Mouse (Mus musculus) adrenal gland, postnatal 25 days (tissue): Measurements from ENCODE around the gene Hs3st4. TPM values are rescaled to one million over a fixed set of nuclear protein-coding genes. Genes with fewer than 3 reads are reported as not detected.

ENCODE experiments used
- DNase-seq: peaks from one replicate; pipeline ENCODE4 v3.0.0; 2021; ENCODE audit warnings: mixed read lengths
- total RNA-seq: library from RNA; stranded (reverse); gene quantifications from 2 replicates; pipeline ENCODE4 v1.2.3, GENCODE M21; 2021

Gene Hs3st4
- total RNA-seq, 1 experiment from 2014 or later = not detected

GRCm38 (mm10) chr7:124347218-124348017 is 364.7 kb downstream of the Hs3st4 start:
- no peak for DNase-seq

- no peak for DNase-seq
Measured at GRCm38 (mm10) chr7:124354035-124354434, 371.4 kb downstream of the Hs3st4 start.

DNA sequence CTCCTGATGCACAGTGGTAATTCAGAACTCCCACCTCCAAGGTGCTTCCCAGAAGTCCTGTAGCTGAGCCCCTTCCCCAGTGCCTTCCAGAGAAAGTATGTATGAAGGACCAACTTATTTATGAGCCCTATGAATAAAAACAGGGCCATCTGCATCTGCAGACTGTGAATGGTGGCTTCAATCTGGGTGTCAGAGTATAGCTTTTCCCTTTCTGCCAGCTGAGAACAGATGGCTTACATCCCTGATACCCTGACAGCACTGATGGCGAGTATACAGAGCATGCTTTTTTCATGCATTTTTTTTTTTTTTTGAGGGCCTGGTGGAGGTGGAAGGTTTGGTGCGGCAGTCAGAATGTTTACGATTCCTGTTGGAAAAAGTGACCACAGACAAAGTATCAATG is 375.4 kb downstream of the Hs3st4 start:
- DNase-seq = no peak

- DNase-seq = no peak
Measured at GRCm38 (mm10) chr7:124359836-124360235, 377.2 kb downstream of the Hs3st4 start.

DNA sequence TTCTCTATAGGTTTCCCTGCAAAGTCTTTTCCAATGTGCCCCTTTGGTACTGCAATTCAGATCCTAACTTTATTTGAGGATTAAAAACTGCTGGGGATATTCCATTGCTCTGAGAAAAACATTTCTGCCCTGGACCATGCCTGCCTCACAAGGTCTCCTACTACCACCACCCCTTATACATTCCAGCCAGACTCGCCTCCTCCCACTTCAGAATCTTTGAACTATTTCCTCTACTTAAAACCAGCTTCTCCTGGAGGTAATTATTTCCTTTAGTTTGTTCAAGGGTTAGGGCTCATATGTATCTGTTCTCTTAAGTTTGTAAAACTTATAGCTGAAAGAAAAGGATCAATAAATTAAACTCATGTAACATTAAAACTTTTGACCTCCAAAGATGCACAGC is 389.6 kb downstream of the Hs3st4 start:
- no peak for DNase-seq

DNA sequence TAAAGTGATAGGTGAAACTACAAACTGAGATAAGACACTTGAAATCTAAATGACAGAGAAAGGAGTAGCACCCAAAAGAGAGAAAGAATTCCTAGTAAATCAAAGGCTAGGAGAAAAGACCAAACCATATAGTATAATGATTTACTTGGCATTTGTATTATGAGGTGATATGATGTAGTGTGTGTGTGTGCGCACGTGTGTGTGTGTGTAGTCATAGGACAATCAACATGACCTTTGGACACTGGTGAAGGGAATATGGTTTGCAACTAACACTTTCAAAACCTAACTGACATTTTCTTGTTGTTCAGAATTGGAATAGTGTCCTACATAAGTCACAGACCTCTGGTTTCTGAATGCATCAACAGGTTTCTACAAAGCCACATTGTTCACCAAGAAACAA is 390.0 kb downstream of the Hs3st4 start:
- DNase-seq = no peak

GRCm38 (mm10) chr7:124383489-124383888 is 400.8 kb downstream of the Hs3st4 start:
- no peak for DNase-seq

DNA sequence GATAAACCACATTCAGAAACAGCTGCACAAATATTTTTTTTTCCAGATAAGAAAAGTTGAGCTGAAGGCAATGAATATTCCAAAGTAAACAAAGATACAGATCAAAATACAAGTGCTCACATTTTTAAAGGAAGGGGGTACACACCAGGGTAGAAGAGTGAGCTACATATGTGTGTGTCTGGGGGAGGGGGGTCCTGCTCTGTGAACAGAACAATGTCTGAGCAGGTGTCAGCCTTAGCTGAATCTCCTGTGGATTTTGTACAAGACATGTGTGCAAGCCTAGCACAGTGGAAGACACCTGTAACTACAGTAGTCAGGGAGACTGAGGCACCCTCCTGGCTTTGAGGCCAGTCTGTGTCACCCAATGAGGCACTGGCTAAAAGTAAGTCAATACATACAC is 416.5 kb downstream of the Hs3st4 start:
- no peak for DNase-seq

DNA sequence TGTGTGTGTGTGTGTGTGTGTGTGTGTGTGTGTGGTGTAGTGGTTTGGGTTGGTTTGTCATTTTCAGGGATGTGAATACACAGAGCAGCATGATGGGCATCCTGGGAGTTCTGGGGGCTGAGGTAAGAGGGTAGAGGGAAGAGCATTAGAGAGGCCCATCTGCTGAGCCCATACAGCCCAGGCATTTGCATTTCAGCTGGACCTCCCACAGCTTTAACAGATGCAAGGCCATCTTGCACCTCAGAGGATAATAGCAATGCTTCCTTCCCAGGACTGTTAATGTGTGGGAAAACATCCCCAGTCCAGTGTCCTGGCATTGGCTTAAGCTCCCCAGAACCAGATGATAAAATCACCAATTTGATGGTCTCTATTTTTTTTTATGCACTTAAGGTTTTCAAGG is 444.3 kb downstream of the Hs3st4 start:
- no peak for DNase-seq
